Mouse (Mus musculus): Measurements from ENCODE around the gene Palm3. TPM values are rescaled to one million over a fixed set of nuclear protein-coding genes. Genes with fewer than 3 reads are reported as not detected.
"Not testable (repeated sequence)": the region's sequence is repeated elsewhere in the genome, so short reads cannot be mapped to it uniquely, and the experiment has no call there.

Palm3 gene
- polyA plus RNA-seq, 1 experiment from 2014 or later = 3.6 TPM

GRCm38 (mm10) chr8:83978200-83978599, 43.1 kb upstream of the Palm3 start:
- DNase-seq (ENCODE audit: low spot score) = no peak
- H3K27ac ChIP-seq (replicated peaks; ENCODE audit: low read depth, low read length) = no peak overlapping the region

GRCm38 (mm10) chr8:83980250-83980649, 41.0 kb upstream of the Palm3 start:
- Histone ChIP-seq H3K36me3 (ENCODE audit: control insufficient read depth, insufficient read depth, low read length) (peaks cover 45% of the 10 kb centered on the region), H3K27ac (replicated peaks; ENCODE audit: low read depth, low read length) (no peak overlapping the region), H3K27me3 (replicated peaks; ENCODE audit: control insufficient read depth, insufficient read depth, low read length) (no peaks in the 10 kb centered on the region), H3K4me3 (ENCODE audit: low read depth, low read length) (no peak overlapping the region), H3K9ac (ENCODE audit: low read depth, low read length) (peak overlapping the region; percentile 19; the same call in 1 of the 2 replicates), H3K4me2 (ENCODE audit: low read depth, low read length) (no peak overlapping the region; the same call in 1 of the 2 replicates), H3K4me1 (ENCODE audit: control insufficient read depth, insufficient read depth, low read length) (0 out of 2 replicates have a peak, but pooled peaks cover 6% of the 10 kb centered on the region), H3K9me3 (ENCODE audit: control insufficient read depth, low read length) (no peaks in the 10 kb centered on the region)
- ATAC-seq (ENCODE audit: low read depth) = peak; percentile 62
- WGBS = 100% methylated on average over 1 of the region's 1 CpGs
- DNase-seq (ENCODE audit: low spot score) = no peak

More at GRCm38 (mm10) chr8:83978200-83978599, 43.1 kb upstream of the Palm3 start:
- no peaks in the 10 kb centered on the region for H3K9me3 ChIP-seq (ENCODE audit: control insufficient read depth, low read length)
- no peak overlapping the region for H3K4me2 ChIP-seq (ENCODE audit: low read depth, low read length)
- H3K36me3 ChIP-seq (ENCODE audit: control insufficient read depth, insufficient read depth, low read length) = peaks cover 27% of the 10 kb centered on the region
- no peak for ATAC-seq (ENCODE audit: low read depth)
- no peak overlapping the region for H3K9ac ChIP-seq (ENCODE audit: low read depth, low read length)
- H3K4me1 ChIP-seq (ENCODE audit: control insufficient read depth, insufficient read depth, low read length) = peaks cover 13% of the 10 kb centered on the region
- H3K27me3 ChIP-seq (replicated peaks; ENCODE audit: control insufficient read depth, insufficient read depth, low read length) = no peaks in the 10 kb centered on the region
- no peak overlapping the region for H3K4me3 ChIP-seq (ENCODE audit: low read depth, low read length)
- 69% methylated on average over 9 of the region's 9 CpGs for whole genome bisulfite sequencing

- Histone ChIP-seq H3K9ac (ENCODE audit: low read depth, low read length) (no peak overlapping the region; the same call in 1 of the 2 replicates), H3K4me1 (ENCODE audit: control insufficient read depth, insufficient read depth, low read length) (0 out of 2 replicates have a peak, but pooled peaks cover 6% of the 10 kb centered on the region)
- 82% methylated on average over 8 of the region's 8 CpGs for WGBS
Observed at GRCm38 (mm10) chr8:83980845-83981244, 40.4 kb upstream of the Palm3 start.

GRCm38 (mm10) chr8:83981533-83981932, 39.7 kb upstream of the Palm3 start:
- no peak overlapping the region for H3K4me3 ChIP-seq (ENCODE audit: low read depth, low read length)
- WGBS = 97% methylated on average over 7 of the region's 7 CpGs
- H3K4me1 ChIP-seq (ENCODE audit: control insufficient read depth, insufficient read depth, low read length) = 0 out of 2 replicates have a peak, but pooled peaks cover 6% of the 10 kb centered on the region
- no peaks in the 10 kb centered on the region for H3K27me3 ChIP-seq (replicated peaks; ENCODE audit: control insufficient read depth, insufficient read depth, low read length)
- H3K4me2 ChIP-seq (ENCODE audit: low read depth, low read length) = no peak overlapping the region
- H3K36me3 ChIP-seq (ENCODE audit: control insufficient read depth, insufficient read depth, low read length) = peaks cover 55% of the 10 kb centered on the region
- no peaks in the 10 kb centered on the region for H3K9me3 ChIP-seq (ENCODE audit: control insufficient read depth, low read length)
- H3K27ac ChIP-seq (replicated peaks; ENCODE audit: low read depth, low read length) = no peak overlapping the region
- ATAC-seq (ENCODE audit: low read depth) = no peak
- no peak overlapping the region for H3K9ac ChIP-seq (ENCODE audit: low read depth, low read length)
- no peak for DNase-seq (ENCODE audit: low spot score)

More at GRCm38 (mm10) chr8:83980845-83981244, 40.4 kb upstream of the Palm3 start:
- no peaks in the 10 kb centered on the region for H3K27me3 ChIP-seq (replicated peaks; ENCODE audit: control insufficient read depth, insufficient read depth, low read length)
- H3K36me3 ChIP-seq (ENCODE audit: control insufficient read depth, insufficient read depth, low read length) = peaks cover 48% of the 10 kb centered on the region
- no peak overlapping the region for H3K4me2 ChIP-seq (ENCODE audit: low read depth, low read length)
- ATAC-seq (ENCODE audit: low read depth) (no peak), DNase-seq (ENCODE audit: low spot score) (no peak)
- no peak overlapping the region for H3K4me3 ChIP-seq (ENCODE audit: low read depth, low read length)
- no peaks in the 10 kb centered on the region for H3K9me3 ChIP-seq (ENCODE audit: control insufficient read depth, low read length)
- no peak overlapping the region for H3K27ac ChIP-seq (replicated peaks; ENCODE audit: low read depth, low read length)

GRCm38 (mm10) chr8:83982449-83982848, 38.8 kb upstream of the Palm3 start:
- WGBS = 86% methylated on average over 4 of the region's 4 CpGs
- Histone ChIP-seq H3K9me3 (ENCODE audit: control insufficient read depth, low read length) (no peaks in the 10 kb centered on the region), H3K9ac (ENCODE audit: low read depth, low read length) (no peak overlapping the region), H3K27ac (replicated peaks; ENCODE audit: low read depth, low read length) (no peak overlapping the region), H3K36me3 (ENCODE audit: control insufficient read depth, insufficient read depth, low read length) (peaks cover 64% of the 10 kb centered on the region), H3K4me3 (ENCODE audit: low read depth, low read length) (no peak overlapping the region), H3K4me1 (ENCODE audit: control insufficient read depth, insufficient read depth, low read length) (0 out of 2 replicates have a peak, but pooled peaks cover 2% of the 10 kb centered on the region), H3K27me3 (replicated peaks; ENCODE audit: control insufficient read depth, insufficient read depth, low read length) (no peaks in the 10 kb centered on the region), H3K4me2 (ENCODE audit: low read depth, low read length) (no peak overlapping the region)
- ATAC-seq (ENCODE audit: low read depth) = no peak
- DNase-seq (ENCODE audit: low spot score) = no peak

GRCm38 (mm10) chr8:83983222-83983621, 38.0 kb upstream of the Palm3 start:
- not testable (repeated sequence) for H3K9me3 ChIP-seq (ENCODE audit: control insufficient read depth, low read length); H3K4me3 ChIP-seq (ENCODE audit: low read depth, low read length); H3K9ac ChIP-seq (ENCODE audit: low read depth, low read length); DNase-seq (ENCODE audit: low spot score); H3K27me3 ChIP-seq (replicated peaks; ENCODE audit: control insufficient read depth, insufficient read depth, low read length); ATAC-seq (ENCODE audit: low read depth); H3K27ac ChIP-seq (replicated peaks; ENCODE audit: low read depth, low read length); H3K4me2 ChIP-seq (ENCODE audit: low read depth, low read length); H3K4me1 ChIP-seq (ENCODE audit: control insufficient read depth, insufficient read depth, low read length)
- H3K36me3 ChIP-seq (ENCODE audit: control insufficient read depth, insufficient read depth, low read length) = peaks cover 72% of the 10 kb centered on the region
- whole genome bisulfite sequencing = 96% methylated on average over 2 of the region's 2 CpGs

GRCm38 (mm10) chr8:83989243-83989642, 32.0 kb upstream of the Palm3 start:
- Histone ChIP-seq H3K4me2 (ENCODE audit: low read depth, low read length) (no peak overlapping the region), H3K4me1 (ENCODE audit: control insufficient read depth, insufficient read depth, low read length) (no peaks in the 10 kb centered on the region), H3K27ac (replicated peaks; ENCODE audit: low read depth, low read length) (no peak overlapping the region), H3K4me3 (ENCODE audit: low read depth, low read length) (no peak overlapping the region), H3K27me3 (replicated peaks; ENCODE audit: control insufficient read depth, insufficient read depth, low read length) (no peaks in the 10 kb centered on the region), H3K9me3 (ENCODE audit: control insufficient read depth, low read length) (no peaks in the 10 kb centered on the region), H3K36me3 (ENCODE audit: control insufficient read depth, insufficient read depth, low read length) (peaks cover 87% of the 10 kb centered on the region), H3K9ac (ENCODE audit: low read depth, low read length) (no peak overlapping the region)
- ATAC-seq (ENCODE audit: low read depth) (no peak), DNase-seq (ENCODE audit: low spot score) (no peak)
- WGBS = 89% methylated on average over 7 of the region's 7 CpGs

- H3K4me1 ChIP-seq (ENCODE audit: control insufficient read depth, insufficient read depth, low read length) = no peaks in the 10 kb centered on the region
- H3K36me3 ChIP-seq (ENCODE audit: control insufficient read depth, insufficient read depth, low read length) = peaks cover 85% of the 10 kb centered on the region
- H3K4me2 ChIP-seq (ENCODE audit: low read depth, low read length) = no peak overlapping the region
- H3K9me3 ChIP-seq (ENCODE audit: control insufficient read depth, low read length) = no peaks in the 10 kb centered on the region
- H3K9ac ChIP-seq (ENCODE audit: low read depth, low read length) = no peak overlapping the region; the same call in 1 of the 2 replicates
- H3K27me3 ChIP-seq (replicated peaks; ENCODE audit: control insufficient read depth, insufficient read depth, low read length) = no peaks in the 10 kb centered on the region
- no peak overlapping the region for H3K4me3 ChIP-seq (ENCODE audit: low read depth, low read length)
- no peak overlapping the region for H3K27ac ChIP-seq (replicated peaks; ENCODE audit: low read depth, low read length)
- DNase-seq (ENCODE audit: low spot score) (no peak), ATAC-seq (ENCODE audit: low read depth) (no peak)
- 94% methylated on average over 14 of the region's 14 CpGs for WGBS
Observed at GRCm38 (mm10) chr8:83990170-83990569, 31.1 kb upstream of the Palm3 start.

- Histone ChIP-seq H3K9ac (ENCODE audit: low read depth, low read length) (no peak overlapping the region), H3K27me3 (replicated peaks; ENCODE audit: control insufficient read depth, insufficient read depth, low read length) (no peaks in the 10 kb centered on the region), H3K9me3 (ENCODE audit: control insufficient read depth, low read length) (no peaks in the 10 kb centered on the region), H3K4me3 (ENCODE audit: low read depth, low read length) (no peak overlapping the region), H3K4me1 (ENCODE audit: control insufficient read depth, insufficient read depth, low read length) (no peaks in the 10 kb centered on the region), H3K36me3 (ENCODE audit: control insufficient read depth, insufficient read depth, low read length) (peaks cover 64% of the 10 kb centered on the region), H3K27ac (replicated peaks; ENCODE audit: low read depth, low read length) (no peak overlapping the region), H3K4me2 (ENCODE audit: low read depth, low read length) (no peak overlapping the region)
- ATAC-seq (ENCODE audit: low read depth) (no peak), DNase-seq (ENCODE audit: low spot score) (no peak)
- 80% methylated on average over 2 of the region's 2 CpGs for WGBS
Observed at GRCm38 (mm10) chr8:83992488-83992887, 28.8 kb upstream of the Palm3 start.

Measured in embryonic facial prominence, embryonic 14.5 days (tissue).